Mouse (Mus musculus) heart, adult 8-10 months (tissue): ENCODE results near the gene Zfp385b. TPM values are rescaled to one million over a fixed set of nuclear protein-coding genes. Genes with fewer than 3 reads are reported as not detected.
"Not testable (repeated sequence)": the region's sequence is repeated elsewhere in the genome, so short reads cannot be mapped to it uniquely, and the experiment has no call there.

ENCODE experiments used
- DNase-seq: peaks from one replicate; pipeline ENCODE4 v3.0.0; 2022; ENCODE audit warnings: low spot score
- total RNA-seq, 4 experiments: library from RNA; stranded (reverse); gene quantifications; 2 replicates each; pipeline ENCODE4 v1.2.4; 2022

The Zfp385b gene
- total RNA-seq, 4 experiments from 2014 or later, result 8.2 to 13.8 (median 12.1) TPM

- no peak for DNase-seq
These were observed 358.0 kb downstream of the Zfp385b start for GRCm38 (mm10) chr2:77461413-77461812.

DNA sequence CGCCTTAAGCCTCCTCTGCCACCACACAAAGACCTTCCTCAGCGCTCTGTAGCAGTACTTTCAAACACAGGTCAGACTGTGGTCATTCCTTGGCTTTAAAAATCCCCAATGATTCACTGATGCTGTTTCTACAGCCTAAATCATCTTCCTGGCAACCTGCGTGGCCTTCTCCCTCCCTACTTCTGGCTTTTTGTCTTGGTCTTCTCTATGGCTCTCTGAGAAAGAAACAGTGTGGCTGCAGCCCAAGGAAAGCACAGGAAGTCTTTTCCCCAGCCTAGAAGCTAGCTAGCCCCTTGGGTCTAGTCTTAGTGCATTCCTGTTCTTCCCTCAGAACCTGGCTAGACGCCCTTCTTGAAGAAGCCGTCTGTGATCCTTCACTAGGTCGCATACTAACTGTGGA is 359.4 kb downstream of the Zfp385b start:
- no peak for DNase-seq

- no peak for DNase-seq
These were observed 361.0 kb downstream of the Zfp385b start for GRCm38 (mm10) chr2:77458431-77458830.

- DNase-seq, result no peak
These were observed 362.3 kb downstream of the Zfp385b start for GRCm38 (mm10) chr2:77457120-77457519.

GRCm38 (mm10) chr2:77456602-77457001 is 362.8 kb downstream of the Zfp385b start:
- DNase-seq, result peak; percentile 33

GRCm38 (mm10) chr2:77454341-77454937 is 365.0 kb downstream of the Zfp385b start:
- DNase-seq, result peak; percentile 16

GRCm38 (mm10) chr2:77453786-77454185 is 365.7 kb downstream of the Zfp385b start:
- DNase-seq, result peak; percentile 14

GRCm38 (mm10) chr2:77450017-77450416 is 369.4 kb downstream of the Zfp385b start:
- not testable (repeated sequence) for DNase-seq

DNA sequence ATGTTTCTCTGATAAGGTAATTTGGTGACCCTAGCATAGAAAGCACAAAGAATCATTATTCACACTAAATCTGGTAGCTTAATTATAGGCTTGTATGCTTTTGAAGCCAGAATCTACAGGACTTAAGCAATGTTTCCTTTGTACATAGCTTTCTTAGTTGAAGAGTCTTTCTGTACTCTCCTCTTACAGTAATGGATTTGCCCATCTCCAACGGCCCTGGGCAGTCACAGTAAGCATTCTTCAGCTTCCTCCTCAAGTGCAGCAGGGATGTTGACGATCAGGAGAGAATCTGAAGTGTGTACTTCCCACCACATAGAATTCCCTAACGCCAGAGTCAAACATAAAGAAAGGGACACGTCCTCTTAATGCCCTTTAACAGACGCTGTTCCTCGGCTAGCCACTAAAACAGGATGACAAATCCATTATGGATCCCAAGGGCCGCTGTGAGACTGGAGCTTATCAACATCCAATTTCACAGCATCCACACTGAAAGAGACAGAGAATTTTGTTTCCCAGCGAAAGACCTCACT is 370.4 kb downstream of the Zfp385b start:
- DNase-seq, result no peak

- DNase-seq, result no peak
These were observed 375.2 kb downstream of the Zfp385b start for GRCm38 (mm10) chr2:77444282-77444681.

DNA sequence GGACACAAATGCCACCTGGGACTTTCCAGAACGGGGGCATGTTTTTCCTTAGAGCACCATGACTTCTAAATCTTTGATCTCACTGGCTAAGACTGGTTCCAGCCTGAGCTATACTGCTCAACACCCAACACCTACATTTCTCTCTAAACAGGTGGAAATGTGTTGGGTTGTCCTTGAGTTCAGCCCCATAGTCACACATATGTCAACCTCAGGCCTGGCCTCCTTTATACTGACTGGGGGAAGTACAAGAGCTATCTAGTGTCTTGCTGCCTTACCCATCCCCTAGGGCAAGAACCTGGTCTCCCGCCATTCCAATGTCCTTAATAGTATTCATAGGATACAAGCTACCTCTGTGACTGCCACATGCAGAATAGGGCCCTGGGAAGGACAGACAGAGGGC is 378.8 kb downstream of the Zfp385b start:
- DNase-seq, result no peak

- no peak for DNase-seq
These were observed 383.1 kb downstream of the Zfp385b start for GRCm38 (mm10) chr2:77436241-77436759.

- DNase-seq, result no peak
These were observed 400.0 kb downstream of the Zfp385b start for GRCm38 (mm10) chr2:77419476-77419875.

DNA sequence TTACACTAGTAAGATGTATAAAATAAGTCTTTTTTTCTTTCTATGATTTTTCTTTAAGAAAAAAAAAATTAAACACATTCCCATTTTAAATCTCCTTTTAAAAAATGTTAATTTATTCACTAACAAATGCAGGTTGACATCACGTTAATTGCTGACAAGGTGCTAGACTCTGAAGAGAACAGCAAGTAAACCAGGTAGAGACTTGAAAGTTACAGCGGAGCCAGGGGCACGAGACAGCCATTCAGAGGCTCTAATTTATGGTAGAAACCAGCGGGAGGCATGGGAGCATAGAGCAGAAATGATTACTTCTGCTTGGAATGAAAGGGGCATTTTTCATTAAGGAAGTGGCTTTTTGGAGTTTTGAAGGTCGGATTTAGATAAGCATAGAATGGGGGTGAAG is 401.4 kb downstream of the Zfp385b start:
- no peak for DNase-seq

DNA sequence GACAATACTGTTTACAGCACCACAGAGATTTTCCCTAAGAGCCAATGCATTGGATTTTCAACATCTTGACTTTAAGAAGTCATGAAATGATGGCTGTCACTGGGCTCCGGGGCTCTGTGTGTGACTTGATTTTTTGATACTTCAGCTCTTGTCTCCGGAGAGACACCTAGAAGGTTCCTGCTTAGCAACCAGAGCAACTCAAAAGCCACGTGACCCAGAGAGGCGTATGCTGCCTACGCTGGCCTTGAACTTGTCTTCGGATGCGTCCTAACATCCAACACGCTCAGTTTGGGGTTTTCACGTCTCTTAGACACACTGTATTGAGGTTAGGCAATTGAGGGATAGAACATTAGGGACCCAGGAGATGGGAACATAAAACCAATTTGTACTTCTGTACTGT is 407.3 kb downstream of the Zfp385b start:
- DNase-seq, result no peak

DNA sequence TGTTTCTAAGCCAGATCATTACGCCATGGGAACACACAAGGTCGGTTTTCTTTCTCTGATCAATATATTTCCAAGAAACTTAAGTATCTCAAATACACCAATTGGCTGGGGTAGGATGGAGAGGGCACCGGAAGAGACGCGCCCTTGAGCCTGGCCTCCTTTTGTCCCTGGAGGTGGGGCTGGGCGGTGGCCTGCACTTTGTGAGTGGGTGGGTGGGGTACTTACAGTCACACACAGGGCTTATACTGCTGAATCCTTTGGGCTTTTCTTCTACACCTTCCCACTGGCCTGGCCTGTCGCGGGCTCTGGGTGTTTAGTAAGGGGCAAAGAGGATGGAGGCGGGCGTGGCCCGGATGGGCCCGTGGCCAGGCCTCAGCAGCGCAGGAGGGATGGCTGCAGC is 407.8 kb downstream of the Zfp385b start:
- no peak for DNase-seq

DNA sequence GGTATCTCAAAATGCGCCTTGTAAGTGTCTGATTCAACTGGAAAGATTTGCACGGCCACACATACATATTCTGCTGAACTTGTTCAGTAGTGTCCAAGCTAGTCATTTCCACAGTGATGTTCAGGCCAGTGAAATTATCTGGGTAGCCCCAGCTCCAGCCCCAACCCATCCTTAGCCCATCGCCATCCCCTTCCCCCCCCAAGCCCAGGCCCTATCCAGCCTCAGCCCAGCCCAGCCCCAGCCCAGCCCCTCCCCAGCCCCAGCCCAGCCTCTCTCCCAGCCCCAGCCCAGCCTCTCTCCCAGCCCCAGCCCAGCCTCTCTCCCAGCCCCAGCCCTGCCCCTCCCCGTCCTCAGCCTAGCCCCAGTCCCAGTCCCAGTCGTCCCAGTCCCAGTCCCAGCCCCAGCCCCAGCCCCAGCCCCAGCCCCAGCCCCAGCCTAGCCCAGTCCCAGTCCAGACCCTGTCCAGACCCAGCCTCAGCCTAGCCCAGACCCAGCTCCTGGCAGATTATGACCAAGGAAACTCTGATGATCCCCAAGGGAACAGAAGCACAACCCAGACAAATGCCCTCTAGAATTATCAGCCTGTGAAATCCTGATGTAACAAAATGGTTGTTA is 409.8 kb downstream of the Zfp385b start:
- no peak for DNase-seq

GRCm38 (mm10) chr2:77408972-77409371 is 410.5 kb downstream of the Zfp385b start:
- no peak for DNase-seq

DNA sequence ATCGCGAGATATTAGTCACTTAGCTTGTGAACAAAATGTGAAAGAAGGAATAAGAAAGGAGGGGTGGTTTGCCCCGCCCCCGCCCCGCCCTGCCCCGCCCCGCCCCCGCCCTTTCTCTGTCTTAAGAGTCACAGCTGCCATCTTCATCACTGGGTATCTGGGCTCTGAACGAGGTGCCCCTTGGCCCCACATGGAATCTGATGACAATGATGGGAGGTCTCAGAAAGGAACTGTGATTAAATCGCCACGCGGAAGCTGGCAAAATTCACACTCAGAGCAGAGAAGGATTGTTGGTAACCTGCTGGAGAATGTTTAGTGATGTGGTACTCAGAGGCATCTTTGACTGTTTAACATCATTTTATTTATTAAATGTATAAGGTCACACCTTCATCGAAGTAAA is 417.1 kb downstream of the Zfp385b start:
- DNase-seq, result no peak

GRCm38 (mm10) chr2:77401438-77402235 is 417.8 kb downstream of the Zfp385b start:
- no peak for DNase-seq

DNA sequence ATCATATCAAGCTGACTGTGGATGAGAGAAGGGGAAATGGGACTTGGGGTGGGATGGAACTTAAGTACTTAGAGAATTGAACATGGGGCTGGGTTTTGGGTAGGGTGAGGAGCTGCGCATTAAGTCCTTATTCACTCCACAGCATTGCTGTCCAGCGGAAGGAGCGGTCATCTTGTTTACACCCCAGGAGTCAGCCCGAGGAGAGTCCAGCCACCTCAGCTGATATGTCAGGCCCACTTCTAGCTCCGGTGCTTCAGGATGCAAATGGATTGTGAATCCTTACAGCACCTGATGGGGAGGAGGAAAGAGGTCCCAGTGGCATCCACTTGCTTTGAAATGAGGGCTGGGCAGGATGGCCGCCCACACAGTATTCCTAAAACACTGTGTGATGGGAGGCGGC is 425.6 kb downstream of the Zfp385b start:
- DNase-seq, result no peak

DNA sequence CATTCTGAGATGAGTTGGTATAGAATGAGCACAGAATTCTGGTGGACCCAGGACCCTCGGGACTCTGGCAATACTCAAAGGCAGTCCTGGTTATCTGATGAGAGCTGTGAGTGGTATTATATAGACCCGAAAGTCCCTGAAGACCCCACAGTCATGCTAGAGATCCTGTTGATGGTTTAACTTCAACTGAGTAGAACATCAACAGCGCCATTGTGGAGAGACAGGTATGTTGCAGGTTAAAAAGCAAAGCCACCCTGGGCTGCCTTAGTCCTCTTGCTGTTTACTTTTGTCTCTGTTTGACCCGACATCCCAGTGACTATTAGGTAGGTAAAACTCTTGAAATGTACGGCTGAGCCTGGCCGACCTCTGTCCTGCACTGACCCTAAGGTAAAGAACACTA is 431.3 kb downstream of the Zfp385b start:
- DNase-seq, result no peak
